Mouse (Mus musculus) induced T-regulatory cell, adult 2 months (primary cell): ENCODE data around the gene Olfr1350.
A peak's percentile ranks its signal among the peaks of the same experiment; 100 is the strongest.
"Not testable (repeated sequence)": the region's sequence is repeated elsewhere in the genome, so short reads cannot be mapped to it uniquely, and the experiment has no call there.

ENCODE experiments used
- DNase-seq: peaks from one replicate; pipeline ENCODE4 v3.0.0-alpha.2; 2012; ENCODE audit warnings: low read depth

Gene Olfr1350

GRCm38 (mm10) chr7:6564541-6564940, at the start of gene Olfr1350:
Gene Olfr1350 (plus strand): TSS chr7:6564841.
- DNase-seq, result no peak

- DNase-seq, result no peak
Measured at GRCm38 (mm10) chr7:6521666-6522065, 43.0 kb upstream of the Olfr1350 start.

GRCm38 (mm10) chr7:6522850-6523249, 41.8 kb upstream of the Olfr1350 start, which contains the start of gene Olfr1349:
Gene Olfr1349 (minus strand): TSS chr7:6522950.
- no peak for DNase-seq

GRCm38 (mm10) chr7:6525001-6525400, 39.6 kb upstream of the Olfr1350 start:
- DNase-seq, result peak; percentile 1

- DNase-seq, result peak; percentile 18
Measured at GRCm38 (mm10) chr7:6526141-6526540, 38.5 kb upstream of the Olfr1350 start.

- no peak for DNase-seq
Measured at GRCm38 (mm10) chr7:6586096-6586759, 21.6 kb downstream of the Olfr1350 start.

GRCm38 (mm10) chr7:6588766-6589165, 24.1 kb downstream of the Olfr1350 start:
- DNase-seq, result not testable (repeated sequence)

- DNase-seq, result no peak
Measured at GRCm38 (mm10) chr7:6603331-6603730, 38.7 kb downstream of the Olfr1350 start.
